Mouse (Mus musculus): ENCODE measurements around the gene C2cd5. TPM values are rescaled to one million over a fixed set of nuclear protein-coding genes. Genes with fewer than 3 reads are reported as not detected.
"Not testable (repeated sequence)": the region's sequence is repeated elsewhere in the genome, so short reads cannot be mapped to it uniquely, and the experiment has no call there.

C2cd5 gene
- 43.1 and 45.3 TPM in 2 replicates for total RNA-seq (2017)

DNA sequence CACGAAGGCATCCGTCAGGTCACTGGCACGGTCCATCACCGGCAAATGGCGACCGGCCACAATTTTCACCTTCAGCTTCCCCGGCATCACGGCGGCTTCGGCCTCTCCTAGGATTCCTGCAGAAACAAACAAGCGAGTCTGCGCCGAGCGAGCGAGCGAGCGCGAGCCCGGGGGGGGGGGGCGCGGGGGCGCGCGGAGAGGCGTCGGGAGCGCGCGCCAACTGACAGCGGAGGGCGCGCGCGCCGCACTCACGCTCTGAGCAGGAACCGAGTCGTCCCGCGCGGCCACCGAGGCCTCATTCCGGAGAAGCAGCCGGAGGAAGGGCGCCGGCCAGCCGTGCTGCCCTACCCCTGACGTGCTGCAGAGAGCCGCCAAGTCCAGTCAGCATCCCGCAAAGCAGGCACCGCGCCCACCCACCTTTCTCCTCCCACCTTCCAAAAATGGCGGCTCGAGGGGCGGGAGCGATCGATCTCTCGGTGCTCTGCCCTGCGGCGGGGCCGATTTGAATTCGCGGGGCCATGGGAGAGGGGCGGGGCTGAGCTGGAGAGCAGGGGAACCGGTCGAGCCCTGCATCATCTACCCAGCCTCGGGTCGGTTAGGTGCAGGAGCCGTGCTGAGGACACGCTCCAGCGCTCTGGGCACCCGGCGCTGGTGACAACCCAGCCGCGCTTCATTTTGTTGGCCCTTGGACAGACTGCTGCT lies at the start of gene C2cd5:
Gene C2cd5 (minus strand): TSS at position 461 of the 702 bp plus-strand sequence.
- ATAC-seq (replicated peaks in 1 of 2; ENCODE audit: insufficient read depth in 1 of 2, low FRiP score in 2 of 2, low TSS enrichment in 1 of 2, low read depth in 1 of 2, poor library complexity in 2 of 2, severe bottlenecking in 2 of 2): peak; percentile 95 to 99

DNA sequence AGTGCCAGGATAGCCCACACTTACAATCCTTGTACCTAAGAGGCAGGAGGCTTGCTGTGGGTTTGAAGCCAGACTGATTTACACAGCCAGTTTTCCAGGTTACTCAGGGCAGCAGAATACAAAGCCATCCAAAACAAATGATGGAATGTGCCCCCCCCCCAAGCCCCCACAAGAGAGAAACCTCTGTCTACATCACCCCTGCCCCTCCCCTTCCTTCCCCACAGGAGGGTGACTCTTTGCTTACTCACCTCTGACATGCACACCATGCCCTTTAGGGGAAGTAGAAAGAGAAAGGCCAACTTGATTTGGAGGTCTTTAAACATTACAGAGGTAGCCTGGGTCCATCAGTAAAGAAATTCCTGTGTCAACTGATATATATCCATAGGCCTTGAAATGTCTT lies 48.9 kb upstream of the C2cd5 start:
- ATAC-seq (replicated peaks in 1 of 2; ENCODE audit: insufficient read depth in 1 of 2, low FRiP score in 2 of 2, low TSS enrichment in 1 of 2, low read depth in 1 of 2, poor library complexity in 2 of 2, severe bottlenecking in 2 of 2): peak; percentile 30 to 31; a peak in 1 of 4 replicates

DNA sequence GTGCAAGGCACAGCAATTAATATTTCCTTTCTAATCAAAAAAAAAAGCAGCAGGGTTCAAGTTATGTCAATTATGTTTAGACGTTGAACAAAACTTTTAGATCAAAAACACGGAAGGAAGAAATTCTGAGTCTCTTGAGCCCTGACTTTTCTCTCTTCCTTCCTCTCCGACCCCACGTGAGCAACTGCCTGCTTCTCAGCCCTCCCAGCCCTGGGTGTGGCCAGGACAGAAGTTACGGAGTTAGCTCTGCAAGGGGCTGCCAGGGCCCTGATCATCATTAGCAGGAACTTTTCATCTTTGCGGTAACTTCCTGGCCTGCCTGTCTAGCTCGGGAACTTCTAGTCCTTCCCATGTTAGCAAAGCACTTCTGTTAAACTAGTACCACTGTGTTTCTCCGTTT lies 46.8 kb upstream of the C2cd5 start:
- ATAC-seq (replicated peaks in 1 of 2; ENCODE audit: insufficient read depth in 1 of 2, low FRiP score in 2 of 2, low TSS enrichment in 1 of 2, low read depth in 1 of 2, poor library complexity in 2 of 2, severe bottlenecking in 2 of 2): peak; percentile 92 to 94

DNA sequence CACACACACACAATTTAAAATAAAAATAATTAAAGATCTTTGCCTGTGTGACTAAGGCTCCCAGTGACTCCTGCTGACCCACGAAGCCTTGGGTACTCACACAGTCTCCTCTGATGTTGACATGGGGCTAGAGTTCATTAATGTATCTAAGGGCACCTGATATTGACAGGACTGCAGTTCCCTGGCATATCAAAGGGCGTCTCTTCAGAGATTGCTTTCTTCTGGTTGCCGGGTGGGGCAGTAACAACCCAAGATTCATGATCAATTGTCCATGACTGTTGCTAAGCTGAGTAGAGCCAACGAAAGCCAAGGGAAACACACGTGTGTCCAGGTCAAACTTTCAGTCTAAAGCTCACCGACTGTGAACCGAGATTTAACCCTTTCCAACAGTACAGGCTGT lies 45.1 kb upstream of the C2cd5 start:
- no peak for ATAC-seq (replicated peaks in 1 of 2; ENCODE audit: insufficient read depth in 1 of 2, low FRiP score in 2 of 2, low TSS enrichment in 1 of 2, low read depth in 1 of 2, poor library complexity in 2 of 2, severe bottlenecking in 2 of 2)

DNA sequence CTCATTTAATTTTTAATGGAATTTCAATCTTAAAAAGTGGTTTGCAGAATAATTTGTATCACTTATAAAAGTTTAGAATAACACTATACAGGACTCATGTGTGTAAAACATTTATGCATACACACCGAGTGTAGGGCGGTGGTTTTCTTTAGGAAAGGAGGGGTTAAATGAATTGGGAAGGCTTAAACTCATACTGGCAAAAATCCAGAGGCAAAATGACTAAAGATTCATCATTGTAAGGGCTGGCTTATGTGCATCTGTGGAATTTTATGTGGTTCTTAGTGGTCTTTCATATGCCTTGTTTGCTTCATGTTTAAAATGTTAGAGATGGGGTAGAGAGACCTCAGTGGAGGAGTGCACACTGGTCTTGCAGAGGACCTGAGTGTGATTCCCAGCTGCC lies 44.6 kb upstream of the C2cd5 start:
- no peak for ATAC-seq (replicated peaks in 1 of 2; ENCODE audit: insufficient read depth in 1 of 2, low FRiP score in 2 of 2, low TSS enrichment in 1 of 2, low read depth in 1 of 2, poor library complexity in 2 of 2, severe bottlenecking in 2 of 2)

DNA sequence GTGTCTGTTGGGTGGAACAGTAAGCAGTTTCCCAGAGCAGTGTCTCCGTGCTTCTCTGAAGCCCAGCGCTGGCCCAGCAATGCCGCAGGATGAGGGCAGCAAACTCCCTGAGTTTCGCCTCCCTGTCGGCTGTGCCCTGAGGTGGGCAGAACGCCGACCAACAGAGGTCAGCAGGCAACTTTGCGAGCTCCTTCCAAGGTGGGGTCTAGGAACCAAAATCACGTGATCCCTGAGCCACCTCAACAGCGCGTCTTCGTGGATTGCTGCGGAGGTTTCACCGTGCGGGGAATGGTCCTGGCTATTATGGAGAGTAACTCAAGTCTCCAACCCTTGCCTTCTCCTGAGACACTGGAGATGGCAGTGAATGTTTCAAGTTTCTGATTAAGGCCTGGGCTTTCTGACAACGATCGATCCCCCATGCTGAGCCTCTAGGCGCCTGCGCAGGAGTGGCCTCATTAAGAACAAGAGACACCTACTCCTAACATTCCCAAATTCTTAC lies 43.9 kb upstream of the C2cd5 start:
- ATAC-seq (replicated peaks in 1 of 2; ENCODE audit: insufficient read depth in 1 of 2, low FRiP score in 2 of 2, low TSS enrichment in 1 of 2, low read depth in 1 of 2, poor library complexity in 2 of 2, severe bottlenecking in 2 of 2): no peak

DNA sequence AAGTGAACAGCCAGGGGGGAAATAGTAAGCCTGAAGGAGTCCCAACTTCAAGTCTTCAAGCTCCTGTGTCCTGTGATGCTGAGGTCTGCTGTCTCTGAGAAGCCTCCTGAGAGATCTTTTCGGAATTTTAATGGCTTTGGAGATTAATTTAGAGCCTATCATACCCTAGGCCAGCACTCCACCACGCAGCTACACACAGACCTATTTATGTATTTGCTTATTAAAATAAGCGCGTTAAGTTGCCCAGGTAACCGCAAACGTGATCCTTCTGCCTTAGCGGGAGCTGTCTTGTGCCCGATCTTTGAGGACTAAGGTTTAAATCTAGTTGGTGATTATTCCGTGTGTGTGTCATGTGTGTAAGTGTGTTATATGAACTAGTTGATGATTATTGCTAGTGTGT lies 43.4 kb upstream of the C2cd5 start:
- ATAC-seq (replicated peaks in 1 of 2; ENCODE audit: insufficient read depth in 1 of 2, low FRiP score in 2 of 2, low TSS enrichment in 1 of 2, low read depth in 1 of 2, poor library complexity in 2 of 2, severe bottlenecking in 2 of 2): no peak

DNA sequence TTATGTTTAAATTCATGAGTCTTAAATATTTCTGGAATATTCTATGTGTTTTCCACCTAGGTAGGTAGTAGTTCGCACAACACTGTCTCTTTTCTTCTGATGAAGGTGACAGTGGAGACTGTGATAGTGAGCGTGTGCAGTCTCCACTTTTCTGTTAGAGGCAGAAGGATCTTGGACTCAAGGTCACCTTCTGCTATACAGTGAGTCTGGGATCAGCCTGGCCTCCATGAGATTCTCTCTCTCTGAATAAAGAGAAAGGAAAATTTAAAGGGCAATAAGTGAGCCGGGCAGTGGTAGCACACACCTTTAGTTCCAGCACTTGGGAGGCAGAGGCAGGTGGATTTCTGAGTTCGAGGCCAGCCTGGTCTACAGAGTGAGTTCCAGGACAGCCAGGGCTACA lies 42.9 kb upstream of the C2cd5 start:
- ATAC-seq (replicated peaks in 1 of 2; ENCODE audit: insufficient read depth in 1 of 2, low FRiP score in 2 of 2, low TSS enrichment in 1 of 2, low read depth in 1 of 2, poor library complexity in 2 of 2, severe bottlenecking in 2 of 2): no peak

DNA sequence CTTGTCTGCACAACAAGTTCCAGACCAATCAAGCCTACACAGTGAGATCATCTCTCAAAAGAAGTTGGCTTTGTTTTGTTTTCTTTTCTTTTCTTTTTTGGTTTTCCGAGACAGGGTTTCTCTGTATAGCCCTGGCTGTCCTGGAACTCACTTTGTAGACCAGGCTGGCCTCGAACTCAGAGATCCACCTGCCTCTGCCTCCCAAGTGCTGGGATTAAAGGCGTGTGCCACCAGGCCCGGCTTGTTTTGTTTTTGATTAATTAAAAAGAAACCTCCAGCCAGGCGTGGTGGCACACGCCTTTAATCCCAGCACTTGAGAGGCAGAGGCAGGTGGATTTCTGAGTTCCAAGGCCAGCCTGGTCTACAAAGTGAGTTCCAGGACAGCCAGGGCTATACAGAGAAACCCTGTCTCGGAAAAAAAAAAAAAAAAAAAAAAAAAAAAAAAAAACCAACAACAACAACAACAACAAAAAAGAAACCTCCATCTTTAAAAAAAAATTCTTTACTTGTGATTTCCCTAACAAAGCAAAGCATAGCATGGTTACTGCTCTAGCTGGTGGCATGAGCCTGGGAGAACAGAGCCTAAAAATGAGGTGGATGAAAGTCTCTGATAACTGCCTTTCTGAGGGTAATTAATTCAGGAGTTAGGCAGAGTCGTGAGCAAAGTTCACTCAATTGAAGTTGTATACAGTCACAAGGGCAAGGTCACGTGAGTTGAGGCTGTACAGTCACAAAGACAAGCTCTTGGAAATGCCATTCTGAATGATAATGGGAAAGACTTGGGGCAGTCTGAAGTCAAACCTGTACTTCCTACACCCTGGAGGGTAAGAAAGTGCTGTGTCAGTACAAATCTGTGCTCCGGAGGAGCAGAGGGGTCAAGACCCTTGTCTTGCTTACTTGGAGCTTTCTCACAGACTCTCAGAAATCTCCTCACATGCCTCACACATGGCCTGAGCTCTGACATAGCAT lies 42.0 kb upstream of the C2cd5 start:
- not testable (repeated sequence) for ATAC-seq (replicated peaks in 1 of 2; ENCODE audit: insufficient read depth in 1 of 2, low FRiP score in 2 of 2, low TSS enrichment in 1 of 2, low read depth in 1 of 2, poor library complexity in 2 of 2, severe bottlenecking in 2 of 2)

DNA sequence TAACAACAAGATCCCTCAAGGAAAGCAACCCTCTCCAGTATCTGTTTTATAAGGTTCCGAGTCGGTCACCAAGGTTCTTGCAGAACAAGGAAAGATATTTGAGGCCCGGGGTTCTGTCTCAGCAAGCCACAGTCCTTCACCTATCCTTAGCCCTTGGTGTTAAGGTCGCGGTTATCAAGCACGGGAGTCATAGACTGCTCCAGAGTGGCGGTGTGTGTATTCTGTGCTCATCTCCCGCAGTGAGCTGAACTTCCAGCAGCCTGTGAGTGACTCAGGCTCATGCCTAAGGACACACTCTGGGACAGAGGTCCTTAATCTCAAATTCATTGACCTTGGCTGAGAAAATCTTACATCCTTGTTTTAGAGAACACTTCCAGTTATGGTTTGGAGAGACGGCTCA lies 40.9 kb upstream of the C2cd5 start:
- ATAC-seq (replicated peaks in 1 of 2; ENCODE audit: insufficient read depth in 1 of 2, low FRiP score in 2 of 2, low TSS enrichment in 1 of 2, low read depth in 1 of 2, poor library complexity in 2 of 2, severe bottlenecking in 2 of 2): no peak

DNA sequence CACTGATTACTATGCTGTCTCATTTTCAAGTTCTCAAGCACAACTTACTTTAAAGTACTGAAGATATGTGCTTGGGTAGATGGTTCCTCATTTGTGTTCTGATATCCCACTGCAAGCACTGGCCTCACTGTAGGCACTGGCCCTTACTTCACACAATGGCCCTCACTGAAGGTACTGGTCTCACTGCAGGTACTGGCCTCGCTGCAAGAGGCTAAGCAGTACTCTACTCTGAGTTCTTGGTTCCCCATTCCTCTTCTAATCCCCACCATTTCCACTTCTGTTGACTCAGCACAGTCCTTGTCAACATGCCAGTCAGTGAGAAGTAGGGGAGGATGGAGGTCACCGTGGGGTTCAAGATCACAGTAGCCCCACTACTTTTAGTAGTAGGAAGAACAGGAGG lies 39.5 kb upstream of the C2cd5 start:
- 0 out of 4 replicates have a peak, but pooled peaks of 1 of the 2 experiments have one; percentile 8 for ATAC-seq (replicated peaks in 1 of 2; ENCODE audit: insufficient read depth in 1 of 2, low FRiP score in 2 of 2, low TSS enrichment in 1 of 2, low read depth in 1 of 2, poor library complexity in 2 of 2, severe bottlenecking in 2 of 2)

DNA sequence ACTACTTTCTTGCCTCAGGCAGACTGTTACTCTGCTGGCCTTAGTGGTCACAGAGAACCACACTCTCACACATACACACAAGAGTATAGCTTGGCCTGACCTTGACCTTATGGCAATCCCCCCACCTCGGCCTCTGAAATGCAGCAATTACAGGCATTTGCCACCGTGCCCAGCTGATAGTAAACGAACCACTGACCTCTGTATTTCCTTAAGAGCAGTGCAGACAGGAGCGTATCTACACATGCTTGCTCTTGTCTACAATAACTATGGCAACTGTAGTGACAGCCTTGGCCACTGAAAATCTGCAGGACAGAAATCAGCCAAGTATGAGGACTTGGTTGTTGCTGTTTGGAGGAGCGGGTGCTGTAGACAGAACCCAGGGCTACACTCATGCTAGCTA lies 37.4 kb upstream of the C2cd5 start:
- no peak for ATAC-seq (replicated peaks in 1 of 2; ENCODE audit: insufficient read depth in 1 of 2, low FRiP score in 2 of 2, low TSS enrichment in 1 of 2, low read depth in 1 of 2, poor library complexity in 2 of 2, severe bottlenecking in 2 of 2)

DNA sequence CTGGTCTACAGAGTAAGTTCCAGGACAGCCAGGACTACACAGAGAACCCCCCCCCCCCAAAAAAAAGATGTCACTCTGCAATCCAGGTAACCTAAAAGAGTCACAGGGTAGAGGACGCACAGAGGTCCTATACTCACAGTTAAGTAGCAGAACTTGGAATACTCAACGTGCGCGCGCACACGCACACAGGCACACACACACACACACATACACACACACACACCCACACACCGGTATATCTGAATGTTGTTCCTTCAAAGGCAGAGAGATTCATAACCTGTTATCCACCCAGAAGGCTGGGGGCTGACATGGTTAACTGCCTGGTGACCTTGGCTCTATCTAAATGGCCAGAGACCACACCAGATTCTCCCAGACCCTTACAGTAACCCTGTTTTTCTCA lies 36.7 kb upstream of the C2cd5 start:
- ATAC-seq (replicated peaks in 1 of 2; ENCODE audit: insufficient read depth in 1 of 2, low FRiP score in 2 of 2, low TSS enrichment in 1 of 2, low read depth in 1 of 2, poor library complexity in 2 of 2, severe bottlenecking in 2 of 2): no peak

DNA sequence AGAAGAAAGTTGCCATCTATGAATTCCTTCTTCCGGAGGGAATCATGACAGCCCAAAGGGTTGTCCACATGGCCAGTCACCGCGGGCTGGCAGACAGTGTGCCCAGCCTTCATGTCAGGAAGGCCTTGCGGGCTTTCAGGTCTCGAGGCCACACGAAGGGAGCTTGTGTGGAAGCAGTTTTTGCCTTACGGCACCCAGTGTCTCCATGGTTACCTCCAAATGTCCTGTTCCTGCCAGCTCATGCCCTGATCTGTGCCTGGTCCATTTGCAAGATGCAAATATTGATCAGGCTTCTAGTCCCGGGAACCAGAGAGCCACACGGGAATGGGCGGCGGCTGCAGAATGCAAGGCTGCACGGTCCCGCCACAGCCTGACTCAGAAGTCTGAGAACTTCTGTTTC lies 35.2 kb upstream of the C2cd5 start:
- no peak for ATAC-seq (replicated peaks in 1 of 2; ENCODE audit: insufficient read depth in 1 of 2, low FRiP score in 2 of 2, low TSS enrichment in 1 of 2, low read depth in 1 of 2, poor library complexity in 2 of 2, severe bottlenecking in 2 of 2)

DNA sequence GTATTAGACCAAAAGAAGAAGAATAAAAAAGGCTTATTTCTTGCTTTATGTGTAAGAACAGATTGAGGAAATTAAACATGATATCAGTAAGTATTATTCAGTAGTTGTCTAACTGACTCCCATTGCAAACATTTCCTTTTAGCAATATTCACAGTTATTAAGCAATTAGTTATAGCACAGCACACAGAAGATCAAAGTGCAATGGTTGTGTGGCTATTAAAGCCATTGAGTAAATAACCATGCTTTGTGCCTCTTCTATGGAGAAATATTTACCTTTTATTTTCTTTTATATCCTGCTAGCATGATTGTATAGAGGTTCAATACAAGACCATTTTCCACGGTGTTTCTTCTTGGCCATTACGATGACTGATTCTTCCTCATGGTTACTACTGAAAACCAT lies 33.2 kb upstream of the C2cd5 start:
- no peak for ATAC-seq (replicated peaks in 1 of 2; ENCODE audit: insufficient read depth in 1 of 2, low FRiP score in 2 of 2, low TSS enrichment in 1 of 2, low read depth in 1 of 2, poor library complexity in 2 of 2, severe bottlenecking in 2 of 2)

DNA sequence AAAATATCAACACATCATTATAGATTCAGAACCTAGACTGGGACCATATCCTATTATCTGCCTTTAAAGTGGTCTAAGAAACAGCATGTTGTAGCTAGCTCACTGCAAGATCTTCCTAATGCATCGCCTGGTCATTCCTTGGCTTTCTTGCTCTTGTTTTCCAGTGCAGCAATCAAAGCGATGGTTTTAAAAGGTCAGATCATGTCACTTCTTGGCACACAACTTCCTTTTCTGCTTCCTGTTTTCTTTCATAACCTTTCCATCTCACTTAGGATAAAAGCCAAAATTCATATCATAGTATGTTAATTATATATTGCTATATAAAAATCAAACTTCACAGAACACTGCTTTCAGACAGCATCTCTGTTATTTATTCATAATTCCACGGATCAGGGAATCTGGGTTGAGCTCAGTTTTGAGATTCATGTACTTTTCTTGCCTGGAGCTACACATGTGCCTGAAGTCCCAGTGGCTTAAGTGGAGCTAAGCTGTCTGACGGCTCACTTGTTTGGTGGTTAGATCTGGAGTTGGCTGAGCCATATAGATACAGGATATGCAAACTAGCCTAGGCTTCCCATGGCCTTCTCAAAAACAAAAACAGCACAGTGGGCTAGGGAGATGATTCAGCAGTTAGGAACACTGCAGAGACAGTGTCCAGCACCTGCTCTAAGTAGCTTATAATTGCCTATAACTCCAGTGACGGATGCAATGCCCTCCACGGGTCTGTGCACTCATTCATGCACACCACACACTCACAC lies 32.1 kb upstream of the C2cd5 start:
- ATAC-seq (replicated peaks in 1 of 2; ENCODE audit: insufficient read depth in 1 of 2, low FRiP score in 2 of 2, low TSS enrichment in 1 of 2, low read depth in 1 of 2, poor library complexity in 2 of 2, severe bottlenecking in 2 of 2): peak; percentile 23 to 39; a peak in 2 of 4 replicates

DNA sequence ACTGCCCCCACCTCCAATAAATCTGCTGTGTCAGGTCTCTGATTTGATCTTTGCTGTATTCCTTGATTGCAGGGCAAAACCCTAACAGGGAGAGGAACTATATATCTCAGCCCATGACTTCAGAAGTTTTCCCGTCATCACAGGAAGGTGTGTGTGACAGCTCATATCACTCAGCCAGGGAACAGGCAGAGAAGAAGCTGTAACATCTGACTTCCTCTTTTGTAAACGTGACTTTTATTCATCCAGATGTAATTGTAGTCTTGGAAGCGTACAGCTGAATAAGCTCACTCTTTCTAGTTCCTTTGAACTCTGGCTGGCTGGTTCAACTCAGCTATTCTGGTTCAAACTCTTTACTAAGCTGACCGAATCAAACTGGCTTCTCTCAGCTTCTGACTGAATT lies 30.5 kb upstream of the C2cd5 start:
- ATAC-seq (replicated peaks in 1 of 2; ENCODE audit: insufficient read depth in 1 of 2, low FRiP score in 2 of 2, low TSS enrichment in 1 of 2, low read depth in 1 of 2, poor library complexity in 2 of 2, severe bottlenecking in 2 of 2): peak in 1 of 2 experiments; percentile 12; a peak in 1 of 4 replicates

DNA sequence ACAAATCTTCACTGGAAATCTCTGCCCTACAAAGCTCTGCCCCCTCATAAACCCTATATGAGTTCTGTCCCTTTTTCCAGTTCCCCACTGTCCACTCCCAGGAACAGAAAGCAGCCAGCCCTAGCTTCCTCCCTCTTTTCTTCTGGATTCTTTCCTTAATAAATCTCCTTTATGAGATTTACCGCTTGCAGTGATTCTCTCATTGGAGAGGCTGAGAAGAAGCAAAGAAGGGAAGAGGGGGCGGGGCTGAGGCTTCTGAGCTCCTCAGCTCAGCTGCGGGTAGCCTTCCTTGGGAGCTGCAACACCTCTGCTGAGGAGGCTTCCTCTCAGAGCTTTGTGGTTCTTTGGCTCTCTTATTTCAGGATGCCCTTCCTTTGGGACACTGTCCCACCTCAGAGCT lies 30.0 kb upstream of the C2cd5 start:
- ATAC-seq (replicated peaks in 1 of 2; ENCODE audit: insufficient read depth in 1 of 2, low FRiP score in 2 of 2, low TSS enrichment in 1 of 2, low read depth in 1 of 2, poor library complexity in 2 of 2, severe bottlenecking in 2 of 2): no peak

All from hematopoietic stem cell, adult 5-6 weeks (primary cell).